Mouse (Mus musculus) liver, adult 2 months (tissue): ENCODE results near the gene Marc1.
A peak's percentile ranks its signal among the peaks of the same experiment; 100 is the strongest.

ENCODE experiments used
- CTCF ChIP-seq: fragments of 200-500 bp; IDR thresholded peaks from 2 replicates; pipeline ENCODE4 v1.5.1; 2011; ENCODE audit warnings: low read depth, low read length, control low read depth
- POLR2A ChIP-seq: fragments of 200-500 bp; IDR thresholded peaks from 2 replicates; pipeline ENCODE4 v1.6.1; 2011; ENCODE audit warnings: low read length, control low read depth; ENCODE audit not compliant: insufficient read depth; ENCODE audit errors: extremely low read depth

GRCm38 (mm10) chr1:184851166-184851565 is 40.1 kb upstream of the Marc1 start:
- no peak for TF ChIP-seq CTCF
- TF ChIP-seq POLR2A, result peak; percentile 50; the same call in 1 of the 2 replicates
